Mouse (Mus musculus): ENCODE measurements around the gene 4930572O03Rik.
"Not testable (repeated sequence)": the region's sequence is repeated elsewhere in the genome, so short reads cannot be mapped to it uniquely, and the experiment has no call there.

The 4930572O03Rik gene

GRCm38 (mm10) chr5:15656959-15657358 is at the start of gene 4930572O03Rik:
Gene 4930572O03Rik (minus strand): TSS chr5:15657059.
- not testable (repeated sequence) for DNase-seq (ENCODE audit: low spot score in 2 of 2)

DNA sequence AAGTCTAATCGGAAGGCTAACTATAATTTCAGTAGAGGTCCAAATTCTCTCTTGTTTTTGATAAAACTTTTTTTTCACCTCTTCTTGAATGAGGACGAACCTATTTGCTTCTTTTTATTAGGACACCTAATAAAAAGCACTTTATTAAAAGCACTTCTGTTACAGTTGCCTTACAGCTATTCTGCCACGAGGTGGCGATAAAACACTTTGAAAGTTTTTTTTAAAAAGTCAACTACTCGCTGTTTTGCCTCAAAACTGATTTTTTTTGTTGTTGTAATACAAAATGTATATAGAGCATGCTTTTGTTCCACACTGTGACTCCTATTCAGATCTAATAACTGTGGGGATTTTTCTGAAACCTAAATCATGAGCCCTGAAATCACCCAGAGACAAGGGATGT is 46.0 kb upstream of the 4930572O03Rik start:
- not testable (repeated sequence) for DNase-seq (ENCODE audit: low spot score in 2 of 2)

- not testable (repeated sequence) for DNase-seq (ENCODE audit: low spot score in 2 of 2)
Measured at GRCm38 (mm10) chr5:15697719-15698118, 40.9 kb upstream of the 4930572O03Rik start.

DNA sequence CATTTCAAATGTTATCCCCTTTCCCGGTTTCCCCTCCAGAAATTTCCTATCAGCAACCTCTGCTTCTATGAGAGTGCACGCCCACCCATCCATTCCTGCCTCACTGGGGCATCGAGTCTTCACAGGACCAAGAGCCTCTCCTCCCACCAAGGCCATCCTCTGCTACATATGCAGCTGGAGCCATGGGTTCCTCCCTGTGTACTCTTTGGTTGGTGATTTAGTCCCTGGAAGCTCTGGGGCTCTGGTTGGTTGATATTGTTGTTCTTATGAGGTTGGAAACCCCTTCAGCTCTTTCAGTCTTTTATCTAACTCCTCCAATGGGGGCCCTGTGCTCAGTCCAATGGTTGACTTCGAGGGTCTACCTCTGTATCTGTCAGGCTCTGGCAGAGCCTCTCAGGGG is 35.0 kb upstream of the 4930572O03Rik start:
- not testable (repeated sequence) for DNase-seq (ENCODE audit: low spot score in 2 of 2)

DNA sequence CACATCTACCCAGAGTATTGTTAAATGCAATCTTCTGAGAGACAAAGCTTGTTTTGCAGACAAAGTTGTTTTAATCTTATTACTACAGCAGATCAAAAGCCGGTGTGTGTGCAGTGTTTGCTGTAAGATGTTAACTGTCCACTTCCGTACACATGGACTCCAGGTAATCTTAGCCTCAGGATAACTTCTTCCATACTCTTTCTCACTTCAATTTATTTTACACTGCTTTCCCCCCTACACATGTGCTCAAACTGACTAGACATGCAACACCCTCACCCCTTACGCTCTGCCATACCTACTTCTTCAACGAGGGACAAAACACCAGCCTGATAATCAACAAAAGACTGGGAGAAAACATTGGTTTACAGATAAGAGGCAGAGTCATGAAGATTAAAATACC is 34.0 kb upstream of the 4930572O03Rik start:
- DNase-seq (ENCODE audit: low spot score in 2 of 2), result not testable (repeated sequence)

- not testable (repeated sequence) for DNase-seq (ENCODE audit: low spot score in 2 of 2)
Measured at GRCm38 (mm10) chr5:15689659-15690213, 32.9 kb upstream of the 4930572O03Rik start.

- not testable (repeated sequence) for DNase-seq (ENCODE audit: low spot score in 2 of 2)
Measured at GRCm38 (mm10) chr5:15688874-15689658, 32.2 kb upstream of the 4930572O03Rik start.

- not testable (repeated sequence) for DNase-seq (ENCODE audit: low spot score in 2 of 2)
Measured at GRCm38 (mm10) chr5:15681301-15682035, 24.6 kb upstream of the 4930572O03Rik start.

DNA sequence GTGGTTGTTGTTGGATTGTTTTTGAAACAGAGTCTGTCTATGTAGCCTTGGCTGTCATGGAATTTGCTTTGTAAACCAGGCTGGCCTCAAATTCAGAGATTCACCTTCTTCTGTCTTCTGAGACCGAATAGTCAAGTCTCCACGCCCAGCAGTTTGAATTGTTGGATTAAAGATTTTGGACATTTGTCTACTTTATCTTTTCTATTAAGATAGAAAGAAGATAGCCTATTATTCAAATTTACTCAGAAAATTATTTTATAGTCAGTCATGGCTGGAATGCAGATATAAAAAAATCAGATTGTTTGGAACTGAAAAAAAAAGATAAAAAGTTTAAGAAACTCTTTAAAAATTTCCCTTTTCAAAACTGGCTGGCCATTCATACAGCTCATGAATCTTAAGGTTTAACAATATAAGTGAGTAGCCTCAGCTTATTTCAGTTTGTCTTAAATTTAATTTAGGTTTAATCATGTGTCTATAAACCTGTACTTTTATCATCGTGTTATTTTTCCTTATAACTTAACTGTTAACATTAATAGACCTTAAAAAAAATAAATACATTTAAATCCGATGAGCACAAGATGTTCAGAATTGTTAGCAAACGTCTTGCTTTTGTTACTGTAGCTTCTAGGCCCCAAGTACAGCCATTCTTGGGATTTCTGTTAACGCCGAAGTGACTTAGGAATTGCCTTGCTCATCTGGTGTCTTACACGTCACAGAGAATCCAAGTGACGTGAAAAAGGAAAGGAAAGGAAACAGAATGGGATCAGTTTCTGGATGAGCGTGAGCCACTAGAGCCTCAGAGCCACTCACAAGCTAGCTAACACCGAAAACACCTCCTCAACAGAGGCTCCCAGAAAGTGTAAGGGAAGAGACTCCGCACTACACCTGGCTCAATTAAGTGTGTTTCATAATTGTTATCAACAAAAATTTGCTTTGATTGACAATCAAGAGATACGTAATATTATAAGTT is 23.4 kb upstream of the 4930572O03Rik start:
- not testable (repeated sequence) for DNase-seq (ENCODE audit: low spot score in 2 of 2)

DNA sequence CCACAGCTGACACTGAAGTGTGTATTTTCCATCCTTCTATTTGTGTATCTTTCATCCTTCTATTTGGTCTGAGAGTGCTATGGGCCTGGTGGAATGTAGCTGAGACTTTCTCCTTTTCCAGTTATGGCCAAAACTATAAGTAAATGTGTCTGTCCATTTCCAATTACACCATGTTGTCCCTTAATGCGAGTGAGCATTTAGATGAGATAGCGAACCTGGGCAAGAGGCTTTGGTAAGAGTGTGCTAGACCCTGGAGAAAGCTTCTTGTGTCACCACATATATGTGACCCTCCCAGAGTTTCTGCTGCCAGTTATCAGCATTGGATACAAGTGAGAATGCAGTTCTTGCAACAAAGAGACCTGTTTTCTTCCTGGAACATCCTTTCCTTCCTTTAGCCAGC is 22.0 kb upstream of the 4930572O03Rik start:
- DNase-seq (ENCODE audit: low spot score in 2 of 2), result not testable (repeated sequence)

GRCm38 (mm10) chr5:15677750-15678149 is 20.9 kb upstream of the 4930572O03Rik start:
- not testable (repeated sequence) for DNase-seq (ENCODE audit: low spot score in 2 of 2)

- not testable (repeated sequence) for DNase-seq (ENCODE audit: low spot score in 2 of 2)
Measured at GRCm38 (mm10) chr5:15674429-15675244, 17.8 kb upstream of the 4930572O03Rik start.

DNA sequence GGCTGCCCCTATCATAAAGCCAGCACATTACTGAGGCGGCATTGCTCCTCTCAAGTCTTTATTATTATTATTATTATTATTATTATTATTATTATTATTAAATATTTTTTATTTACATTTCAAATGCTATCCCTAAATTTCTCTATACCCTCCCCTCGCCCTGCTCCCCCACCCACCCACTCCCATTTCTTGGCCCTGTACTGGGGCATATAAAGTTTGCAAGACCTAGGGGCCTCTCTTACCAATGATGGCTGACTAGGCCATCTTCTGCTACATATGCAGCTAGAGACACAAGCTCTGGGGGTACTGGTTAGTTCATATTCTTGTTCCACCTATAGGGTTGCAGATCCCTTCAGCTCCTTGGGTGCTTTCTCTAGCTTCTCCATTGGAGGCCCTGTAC is 17.1 kb upstream of the 4930572O03Rik start:
- not testable (repeated sequence) for DNase-seq (ENCODE audit: low spot score in 2 of 2)

- DNase-seq (ENCODE audit: low spot score in 2 of 2), result not testable (repeated sequence)
Measured at GRCm38 (mm10) chr5:15670789-15671188, 13.9 kb upstream of the 4930572O03Rik start.

- not testable (repeated sequence) for DNase-seq (ENCODE audit: low spot score in 2 of 2)
Measured at GRCm38 (mm10) chr5:15663847-15664246, 7.0 kb upstream of the 4930572O03Rik start.

DNA sequence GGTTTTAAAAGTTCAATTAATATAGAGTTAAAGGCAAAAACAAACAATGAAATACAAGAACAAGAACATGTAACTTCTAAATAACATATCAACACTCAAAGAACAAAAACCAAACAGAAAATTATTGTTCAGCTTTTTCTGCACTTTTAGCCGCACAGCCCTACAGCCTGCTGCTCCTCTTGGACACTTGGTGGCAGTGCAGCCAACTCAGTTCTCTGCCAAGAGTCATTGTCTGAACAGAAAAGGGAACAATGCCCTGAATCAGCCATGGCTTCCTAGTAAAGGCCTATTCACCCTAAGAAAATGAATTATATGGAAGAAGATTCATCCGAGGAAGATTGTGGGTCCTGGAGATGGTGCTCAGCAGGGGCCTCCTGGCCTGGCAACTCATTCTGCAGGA is 4.5 kb downstream of the 4930572O03Rik start:
- not testable (repeated sequence) for DNase-seq (ENCODE audit: low spot score in 2 of 2)

GRCm38 (mm10) chr5:15645707-15646106 is 11.2 kb downstream of the 4930572O03Rik start:
- not testable (repeated sequence) for DNase-seq (ENCODE audit: low spot score in 2 of 2)

DNA sequence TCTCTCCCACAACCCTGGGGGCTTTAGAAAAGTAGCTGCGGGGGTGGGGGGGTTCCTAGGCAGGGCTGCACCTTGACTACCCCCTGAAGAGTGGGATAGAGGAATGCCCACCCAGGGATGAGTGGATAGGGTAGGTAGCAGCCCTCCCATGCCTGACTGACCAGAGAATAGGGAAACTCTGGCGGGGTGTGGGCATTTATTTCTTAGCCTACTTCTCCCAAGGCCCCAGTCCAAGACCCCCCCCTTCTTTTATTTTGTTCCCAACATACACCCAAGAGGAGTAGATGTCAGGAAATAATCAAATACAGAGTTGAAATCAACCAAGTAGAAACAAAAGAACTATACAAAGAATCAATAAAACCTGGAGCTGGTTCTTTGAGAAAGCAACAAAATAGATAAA is 19.2 kb downstream of the 4930572O03Rik start:
- DNase-seq (ENCODE audit: low spot score in 2 of 2), result not testable (repeated sequence)

- DNase-seq (ENCODE audit: low spot score in 2 of 2), result not testable (repeated sequence)
Measured at GRCm38 (mm10) chr5:15630068-15630467, 26.8 kb downstream of the 4930572O03Rik start.

- not testable (repeated sequence) for DNase-seq (ENCODE audit: low spot score in 2 of 2)
Measured at GRCm38 (mm10) chr5:15628136-15628535, 28.7 kb downstream of the 4930572O03Rik start.

Measured in thymus, postnatal 10 days (tissue).